Mouse (Mus musculus): ENCODE results near the gene Fmod. TPM values are rescaled to one million over a fixed set of nuclear protein-coding genes. Genes with fewer than 3 reads are reported as not detected.

The Fmod gene
- polyA plus RNA-seq, 1 experiment from 2014 or later = 3.3 TPM

DNA sequence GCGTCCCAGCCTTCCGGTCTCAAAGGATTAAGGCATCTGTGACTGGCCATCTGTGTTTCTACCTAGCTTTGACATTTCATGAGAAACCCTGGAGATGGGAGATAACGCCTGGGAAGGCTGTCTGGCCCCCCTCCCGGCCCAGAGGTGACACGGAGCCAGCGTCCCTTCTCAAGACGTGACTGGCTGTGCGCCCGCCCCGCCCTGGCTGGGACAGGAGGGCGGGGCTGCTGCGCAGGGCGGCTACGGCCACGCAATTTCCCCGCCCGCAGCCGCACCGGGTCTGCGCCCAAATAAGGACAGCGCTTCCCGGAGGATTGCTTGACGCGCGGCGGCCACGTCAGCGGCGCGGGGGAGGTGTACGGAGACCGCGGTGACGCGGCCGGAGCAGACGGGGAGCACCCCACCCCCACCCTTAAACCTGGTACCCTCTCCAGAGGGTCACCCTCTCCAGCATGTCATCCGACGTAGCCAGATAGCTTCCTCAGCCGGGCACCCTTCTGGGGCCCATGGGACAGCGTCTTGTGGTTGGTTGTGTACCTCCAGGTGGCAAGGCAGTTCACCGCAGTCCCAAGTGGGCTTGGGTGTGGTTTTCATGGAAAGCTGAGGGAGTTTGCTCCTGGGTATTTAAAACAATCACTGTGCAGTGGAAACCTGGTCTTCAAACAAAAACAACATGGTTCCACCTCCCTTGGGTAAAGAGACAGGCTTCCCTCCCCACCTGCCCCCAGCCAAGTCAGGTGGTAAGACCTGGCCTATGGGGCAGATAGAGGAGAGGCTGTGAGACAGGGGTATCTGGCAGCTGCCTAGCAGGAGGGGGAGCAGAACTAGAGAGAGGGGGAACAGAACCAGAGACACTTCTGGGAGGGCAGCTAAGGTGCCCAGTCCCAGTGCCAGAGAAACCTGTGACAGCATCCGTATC, 56.1 kb downstream of the Fmod start:
- H3K9me3 ChIP-seq = no peaks in the 10 kb centered on the region
- ATAC-seq (ENCODE audit: low FRiP score) = peak; percentile 83
- peak overlapping the region; percentile 44 for H3K4me3 ChIP-seq (replicated peaks)
- H3K4me2 ChIP-seq = peak overlapping the region; percentile 78
- 0 out of 2 replicates have a peak, but pooled peaks cover 6% of the 10 kb centered on the region for H3K27me3 ChIP-seq
- peak overlapping the region; percentile 80 for H3K27ac ChIP-seq
- H3K4me1 ChIP-seq = peaks cover 62% of the 10 kb centered on the region
- H3K9ac ChIP-seq = peak overlapping the region; percentile 61
- WGBS = 3% methylated on average over 43 of the region's 43 CpGs
- H3K36me3 ChIP-seq (replicated peaks) = no peaks in the 10 kb centered on the region

DNA sequence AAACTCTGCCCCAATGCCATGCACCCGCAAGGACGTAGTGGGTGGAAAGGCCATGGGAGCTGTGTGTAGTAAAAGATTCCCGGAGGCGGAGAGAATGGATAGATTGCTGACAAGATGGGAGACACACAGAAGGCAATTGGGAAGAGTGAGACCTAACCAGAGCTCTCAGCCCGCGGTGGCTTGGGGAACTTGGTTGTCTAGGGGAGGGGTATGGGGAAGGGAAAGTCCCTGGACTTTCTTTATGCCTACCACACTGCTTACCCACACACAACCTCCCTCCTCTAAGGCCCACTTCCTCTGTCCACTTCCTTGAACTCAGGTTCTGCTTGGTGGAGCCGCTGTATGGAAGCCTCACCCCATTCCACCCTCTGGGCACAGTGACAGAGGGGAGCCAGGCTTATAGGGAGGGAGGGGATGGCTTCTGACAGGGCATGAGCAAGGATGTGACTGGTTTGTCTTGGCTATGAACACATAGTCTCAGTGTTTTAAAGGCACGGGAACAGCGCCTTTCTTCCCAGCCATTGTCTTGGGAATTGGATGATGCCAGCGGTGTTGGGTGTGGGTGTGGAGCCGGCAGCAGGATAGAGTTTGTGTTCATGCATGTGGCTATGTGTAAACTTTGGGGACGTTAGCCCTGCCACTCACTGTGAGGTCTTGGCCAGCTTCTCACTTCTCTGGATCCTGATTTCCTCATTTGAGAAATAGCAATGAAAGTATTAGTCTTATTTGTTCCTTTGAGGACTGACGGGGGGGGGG, 56.9 kb downstream of the Fmod start:
- H3K27ac ChIP-seq = no peak overlapping the region; the same call in 1 of the 2 replicates
- H3K4me2 ChIP-seq = no peak overlapping the region
- WGBS = 71% methylated on average over 13 of the region's 13 CpGs
- H3K27me3 ChIP-seq = 0 out of 2 replicates have a peak, but pooled peaks cover 6% of the 10 kb centered on the region
- ATAC-seq (ENCODE audit: low FRiP score) = no peak
- no peaks in the 10 kb centered on the region for H3K9me3 ChIP-seq
- H3K4me1 ChIP-seq = peaks cover 70% of the 10 kb centered on the region
- no peak overlapping the region for H3K4me3 ChIP-seq (replicated peaks)
- H3K9ac ChIP-seq = no peak overlapping the region; the same call in 1 of the 2 replicates
- no peaks in the 10 kb centered on the region for H3K36me3 ChIP-seq (replicated peaks)

DNA sequence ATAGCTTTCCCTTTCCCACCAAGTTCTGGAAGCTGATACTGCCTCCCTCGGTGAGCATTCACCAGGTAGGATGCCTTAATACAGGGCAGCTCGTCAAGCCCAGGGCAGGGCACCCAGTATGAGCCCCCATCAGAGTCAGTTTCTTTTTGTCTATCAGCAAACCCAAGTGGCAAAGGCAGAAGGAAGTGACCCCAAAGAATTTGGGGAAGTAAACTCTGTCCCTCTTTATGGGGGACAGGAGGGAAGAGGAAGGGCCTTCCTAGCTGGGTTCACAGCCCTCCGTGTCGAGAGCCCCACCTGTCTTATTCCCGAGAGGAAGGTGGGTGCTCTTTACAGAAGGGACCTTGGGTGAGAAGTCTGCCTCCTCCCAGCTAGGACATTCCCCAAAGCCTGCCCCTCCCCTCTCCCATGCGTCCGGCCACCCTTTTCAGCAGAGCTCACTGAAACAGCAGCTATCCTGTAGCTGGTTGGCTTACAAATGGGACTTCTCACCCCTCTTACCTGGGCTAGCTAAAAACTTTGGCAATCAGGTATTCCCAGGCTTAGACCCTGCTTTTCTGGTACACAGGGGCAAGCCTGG, 58.1 kb downstream of the Fmod start:
- 64% methylated on average over 7 of the region's 7 CpGs for WGBS
- Histone ChIP-seq H3K9me3 (no peaks in the 10 kb centered on the region), H3K27me3 (peaks cover 6% of the 10 kb centered on the region; the same call in 1 of the 2 replicates), H3K4me1 (peaks cover 78% of the 10 kb centered on the region), H3K27ac (peak overlapping the region; percentile 94), H3K9ac (0 out of 2 replicates have a peak overlapping the region, but pooled peaks have one; percentile 12), H3K36me3 (replicated peaks) (no peaks in the 10 kb centered on the region), H3K4me3 (replicated peaks) (no peak overlapping the region), H3K4me2 (no peak overlapping the region; the same call in 1 of the 2 replicates)
- ATAC-seq (ENCODE audit: low FRiP score) = no peak

DNA sequence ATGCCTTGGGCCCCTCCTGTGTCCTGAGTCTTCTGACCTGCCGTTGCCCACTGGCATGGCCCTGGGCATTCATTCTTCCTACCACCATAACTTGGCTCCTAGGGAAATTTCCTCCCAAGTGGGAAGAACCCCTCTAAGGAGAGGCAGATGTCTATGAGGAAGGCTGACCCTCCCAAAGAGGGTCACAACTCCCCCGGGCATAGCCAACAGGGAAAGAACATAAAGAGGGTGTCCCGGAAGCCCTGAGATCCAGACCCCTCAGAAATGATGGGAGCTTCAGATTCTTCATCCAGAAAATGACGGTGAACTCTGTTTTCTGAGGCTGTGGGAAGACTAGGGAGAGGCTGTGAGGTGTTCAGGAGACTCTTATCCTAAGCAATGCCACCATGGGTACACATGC, 58.7 kb downstream of the Fmod start:
- peaks cover 78% of the 10 kb centered on the region for H3K4me1 ChIP-seq
- no peak overlapping the region for H3K4me3 ChIP-seq (replicated peaks)
- no peaks in the 10 kb centered on the region for H3K9me3 ChIP-seq
- 85% methylated on average over 4 of the region's 4 CpGs for WGBS
- no peaks in the 10 kb centered on the region for H3K36me3 ChIP-seq (replicated peaks)
- peaks cover 6% of the 10 kb centered on the region; the same call in 1 of the 2 replicates for H3K27me3 ChIP-seq
- no peak for ATAC-seq (ENCODE audit: low FRiP score)
- H3K4me2 ChIP-seq = peak overlapping the region; percentile 31; the same call in 1 of the 2 replicates
- peak overlapping the region; percentile 17; the same call in 1 of the 2 replicates for H3K9ac ChIP-seq
- peak overlapping the region; percentile 94 for H3K27ac ChIP-seq

DNA sequence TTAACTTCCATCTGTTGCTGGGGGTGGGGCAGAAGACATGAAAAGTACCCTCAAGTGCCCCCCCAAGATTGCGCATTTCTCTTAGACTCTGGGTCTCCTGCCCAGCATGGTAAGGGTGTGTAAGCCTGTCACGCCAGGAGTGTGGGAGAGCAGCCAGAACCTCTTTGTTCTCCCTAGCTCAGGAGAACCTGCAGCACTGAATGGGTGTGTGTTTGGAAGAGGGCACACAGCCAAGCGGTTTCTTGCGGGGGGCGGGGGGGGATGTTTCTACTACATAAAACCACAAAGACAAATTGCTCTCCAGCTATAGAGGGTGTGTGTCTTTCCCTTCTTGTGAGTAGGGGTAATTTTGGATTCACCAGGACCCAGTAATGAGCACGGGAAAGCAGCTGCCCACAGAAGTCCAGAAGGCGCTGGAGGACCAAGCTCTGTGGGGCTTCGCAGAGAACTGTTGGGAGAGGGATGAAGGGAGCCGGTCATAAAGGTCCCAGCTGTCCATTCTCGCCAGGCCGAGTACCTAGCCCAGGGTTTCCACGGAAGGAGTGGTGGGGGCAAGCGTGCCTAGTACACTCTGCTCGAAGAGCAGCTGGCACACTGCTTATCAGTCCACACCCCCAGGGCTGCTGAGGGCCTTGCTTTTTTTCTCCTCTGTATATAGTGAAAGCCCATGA, 59.3 kb downstream of the Fmod start:
- 29% methylated on average over 14 of the region's 14 CpGs for WGBS
- Histone ChIP-seq H3K9me3 (no peaks in the 10 kb centered on the region), H3K4me2 (peak overlapping the region; percentile 31), H3K4me1 (peaks cover 78% of the 10 kb centered on the region), H3K27ac (peak overlapping the region; percentile 94), H3K27me3 (peaks cover 6% of the 10 kb centered on the region; the same call in 1 of the 2 replicates), H3K9ac (peak overlapping the region; percentile 17; the same call in 1 of the 2 replicates), H3K36me3 (replicated peaks) (no peaks in the 10 kb centered on the region), H3K4me3 (replicated peaks) (no peak overlapping the region)
- peak; percentile 77 for ATAC-seq (ENCODE audit: low FRiP score)

DNA sequence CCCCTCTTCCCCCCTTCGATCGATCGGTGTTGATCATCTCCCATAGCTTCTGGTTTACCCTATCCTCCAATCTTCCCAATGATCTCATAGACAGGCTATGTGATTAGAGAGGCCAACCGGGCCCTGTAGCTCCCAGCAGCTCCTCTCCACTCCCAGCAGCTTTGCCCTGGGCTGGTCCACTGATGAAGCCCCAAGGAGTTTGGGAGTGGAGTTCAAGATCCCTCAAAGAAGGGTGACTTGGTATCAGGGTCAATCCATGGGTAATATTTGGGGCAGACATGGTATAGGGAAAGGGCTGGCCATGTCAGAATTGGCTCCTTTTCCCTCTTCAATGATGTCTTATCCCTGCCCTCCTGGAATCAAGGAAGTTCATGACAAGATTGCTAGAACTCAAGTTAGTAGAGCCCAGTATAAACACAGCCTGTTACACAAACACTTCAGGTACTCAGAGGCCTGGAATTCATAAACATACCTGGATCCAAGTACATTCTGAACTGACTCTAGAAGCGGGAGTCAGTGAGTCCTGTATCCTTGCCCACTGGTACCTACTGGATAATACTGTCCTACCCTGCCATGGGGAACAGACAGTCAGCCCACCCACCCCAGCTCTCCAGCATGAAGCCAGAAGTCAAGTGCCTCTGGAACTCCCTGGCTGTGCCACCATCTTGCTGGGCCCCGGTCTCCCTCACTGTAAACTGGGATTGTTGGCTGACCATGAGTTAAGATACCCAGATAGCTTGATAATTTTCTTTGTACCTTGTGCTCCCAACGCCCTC, 60.2 kb downstream of the Fmod start:
- Histone ChIP-seq H3K36me3 (replicated peaks) (no peaks in the 10 kb centered on the region), H3K9ac (no peak overlapping the region), H3K27ac (peak overlapping the region; percentile 94), H3K27me3 (peaks cover 6% of the 10 kb centered on the region; the same call in 1 of the 2 replicates), H3K4me3 (replicated peaks) (no peak overlapping the region), H3K4me1 (peaks cover 75% of the 10 kb centered on the region), H3K4me2 (0 out of 2 replicates have a peak overlapping the region, but pooled peaks have one; percentile 3), H3K9me3 (no peaks in the 10 kb centered on the region)
- WGBS = 81% methylated on average over 7 of the region's 7 CpGs
- no peak for ATAC-seq (ENCODE audit: low FRiP score)

Other genes starting within 250 kb of the Fmod start
- 8.5 and 9.2 TPM in 2 replicates for gene Atp2b4, start 236.2 kb upstream of the Fmod start, polyA plus RNA-seq (2016; fragmentation: Nextera tagmentation; extraction: Ambion mirVana)
- gene Optc, start 129.3 kb upstream of the Fmod start, polyA plus RNA-seq (2016; fragmentation: Nextera tagmentation; extraction: Ambion mirVana) = 2.6 and 3.2 TPM in 2 replicates
- 2.0 and 2.1 TPM in 2 replicates for gene Prelp, start 115.8 kb upstream of the Fmod start, polyA plus RNA-seq (2016; fragmentation: Nextera tagmentation; extraction: Ambion mirVana)
- 128 and 135 TPM in 2 replicates for gene Btg2, start 41.9 kb downstream of the Fmod start, polyA plus RNA-seq (2016; fragmentation: Nextera tagmentation; extraction: Ambion mirVana)
- gene Chit1, start 74.0 kb downstream of the Fmod start, polyA plus RNA-seq (2016; fragmentation: Nextera tagmentation; extraction: Ambion mirVana) = not detected in 2 replicates
- gene Chil1, start 144.9 kb downstream of the Fmod start, polyA plus RNA-seq (2016; fragmentation: Nextera tagmentation; extraction: Ambion mirVana) = 1.9 and 2.5 TPM in 2 replicates
- 0.15 and 0.34 TPM in 2 replicates for gene Mybph, start 156.2 kb downstream of the Fmod start, polyA plus RNA-seq (2016; fragmentation: Nextera tagmentation; extraction: Ambion mirVana)
- 1.4 and 1.8 TPM in 2 replicates for gene Adora1, start 198.2 kb downstream of the Fmod start, polyA plus RNA-seq (2016; fragmentation: Nextera tagmentation; extraction: Ambion mirVana)

Data from forebrain, embryonic 12.5 days (tissue).